Mouse (Mus musculus) stomach, postnatal 0 days (tissue): ENCODE measurements at regions not wholly inside any gene's neighbourhood (a gene's known extent, or its start where the extent isn't known, plus 50 kb on each side); places are given as distances from the start of the nearest gene placed in this dataset.
A peak's percentile ranks its signal among the peaks of the same experiment; 100 is the strongest.

ENCODE experiments used
- ATAC-seq: fragments of 200-750 bp; cut with Nextera tagmentation; 2 replicates; pipeline ENCODE4 v1.8.0; 2017; ENCODE audit not compliant: low FRiP score, low TSS enrichment
- DNase-seq: peaks from one replicate; pipeline ENCODE4 v3.0.0-alpha.2; 2016; ENCODE audit warnings: low spot score
- H3K27ac ChIP-seq: fragments of 300-500 bp; sonication (generic); replicated peaks from 2 replicates; pipeline ENCODE4 v1.5.1; 2014; ENCODE audit warnings: mild to moderate bottlenecking, control low read depth
- H3K27me3 ChIP-seq: fragments of 300-500 bp; sonication (generic); 2 replicates; pipeline ENCODE4 v1.6.1; 2014; ENCODE audit warnings: low read length; ENCODE audit not compliant: control insufficient read depth, insufficient read depth
- H3K36me3 ChIP-seq: fragments of 300-500 bp; sonication (generic); 2 replicates; pipeline ENCODE4 v1.6.1; 2014; ENCODE audit warnings: low read length, mixed read lengths; ENCODE audit not compliant: control insufficient read depth, insufficient read depth
- H3K4me1 ChIP-seq: fragments of 300-500 bp; sonication (generic); replicated peaks from 2 replicates; pipeline ENCODE4 v1.6.1; 2014; ENCODE audit warnings: antibody characterized with exemption; ENCODE audit not compliant: control insufficient read depth, insufficient read depth
- H3K4me2 ChIP-seq: fragments of 300-500 bp; sonication (generic); replicated peaks from 2 replicates; pipeline ENCODE4 v1.6.1; 2014; ENCODE audit warnings: low read depth, mild to moderate bottlenecking, control low read depth, moderate library complexity
- H3K4me3 ChIP-seq: fragments of 300-500 bp; sonication (generic); 2 replicates; pipeline ENCODE4 v1.5.1; 2014; ENCODE audit warnings: low read depth, low read length, control low read depth
- H3K9ac ChIP-seq: fragments of 300-500 bp; sonication (generic); 2 replicates; pipeline ENCODE4 v1.6.1; 2014; ENCODE audit warnings: mild to moderate bottlenecking, low read length, control low read depth, mixed read lengths
- H3K9me3 ChIP-seq: fragments of 300-500 bp; sonication (generic); 2 replicates; pipeline ENCODE4 v1.6.1; 2016; ENCODE audit warnings: low read length; ENCODE audit not compliant: control insufficient read depth
- CTCF ChIP-seq: IDR thresholded peaks from 2 replicates; pipeline ENCODE4 v1.5.1; 2016; ENCODE audit warnings: antibody characterized with exemption, low read depth, mild to moderate bottlenecking, moderate library complexity
- EP300 ChIP-seq: optimal IDR thresholded peaks from 2 replicates; pipeline ENCODE3; 2016; ENCODE audit warnings: antibody characterized with exemption
- WGBS: fragments of 180-500 bp; shearing (Covaris S2); extraction: QIAGEN DNeasy Blood & Tissue Kit; methylation state at CpG from one replicate; pipeline ENCODE4 v1.1.7; 2014; 5-methylcytosine and 5-hydroxymethylcytosine counted together

- 47% methylated on average over 5 of the region's 5 CpGs for WGBS
- no peak for ATAC-seq
- H3K27ac ChIP-seq, result no peak overlapping the region
Measured at GRCm38 (mm10) chr7:129805340-129805739, 213.7 kb downstream of the Wdr11 start.

GRCm38 (mm10) chr7:129810141-129810540, 218.5 kb downstream of the Wdr11 start:
- no peaks in the 10 kb centered on the region for H3K27me3 ChIP-seq
- no peak for TF ChIP-seq CTCF
- TF ChIP-seq EP300, result no peak
- H3K4me2 ChIP-seq, result no peak overlapping the region
- no peaks in the 10 kb centered on the region for H3K36me3 ChIP-seq
- no peaks in the 10 kb centered on the region for H3K4me1 ChIP-seq
- no peak for DNase-seq
- H3K27ac ChIP-seq, result peak overlapping the region; percentile 53; the same call in 1 of the 2 replicates
- WGBS, result 25% methylated on average over 9 of the region's 9 CpGs
- no peak overlapping the region for H3K9ac ChIP-seq
- H3K4me3 ChIP-seq, result no peak overlapping the region
- H3K9me3 ChIP-seq, result no peaks in the 10 kb centered on the region
- ATAC-seq, result no peak

More at GRCm38 (mm10) chr7:129805340-129805739, 213.7 kb downstream of the Wdr11 start:
- H3K9ac ChIP-seq, result no peak overlapping the region
- H3K36me3 ChIP-seq, result no peaks in the 10 kb centered on the region
- no peaks in the 10 kb centered on the region for H3K9me3 ChIP-seq
- H3K4me1 ChIP-seq, result no peaks in the 10 kb centered on the region; the same call in 1 of the 2 replicates
- TF ChIP-seq EP300 (no peak), CTCF (no peak)
- no peaks in the 10 kb centered on the region for H3K27me3 ChIP-seq
- no peak for DNase-seq
- H3K4me2 ChIP-seq, result no peak overlapping the region
- H3K4me3 ChIP-seq, result no peak overlapping the region

DNA sequence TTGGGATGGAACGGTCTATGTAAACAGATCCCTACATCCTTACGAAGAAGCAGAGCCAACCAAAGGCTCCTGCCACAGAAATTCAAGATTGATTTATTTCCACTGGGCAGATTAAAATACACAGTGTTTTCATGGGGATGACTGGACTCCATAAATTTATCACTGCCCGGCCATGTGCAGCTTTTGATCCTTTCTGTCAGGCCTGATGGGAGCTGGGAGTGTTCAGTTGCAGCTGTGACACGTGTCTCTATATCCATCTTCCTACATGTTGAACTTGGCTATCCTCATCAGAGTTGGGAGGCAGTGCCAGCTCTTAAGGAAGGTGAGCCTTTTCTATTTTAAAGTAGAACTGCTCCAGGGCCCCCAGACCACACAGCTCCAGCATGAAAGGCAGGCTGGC, 218.9 kb downstream of the Wdr11 start:
- no peak for TF ChIP-seq EP300
- Histone ChIP-seq H3K36me3 (no peaks in the 10 kb centered on the region), H3K4me3 (no peak overlapping the region), H3K9ac (no peak overlapping the region), H3K4me1 (no peaks in the 10 kb centered on the region), H3K9me3 (no peaks in the 10 kb centered on the region), H3K27ac (peak overlapping the region; percentile 66; the same call in 1 of the 2 replicates), H3K27me3 (no peaks in the 10 kb centered on the region), H3K4me2 (no peak overlapping the region)
- no peak for DNase-seq
- no peak for ATAC-seq
- WGBS, result 51% methylated on average over 4 of the region's 4 CpGs

DNA sequence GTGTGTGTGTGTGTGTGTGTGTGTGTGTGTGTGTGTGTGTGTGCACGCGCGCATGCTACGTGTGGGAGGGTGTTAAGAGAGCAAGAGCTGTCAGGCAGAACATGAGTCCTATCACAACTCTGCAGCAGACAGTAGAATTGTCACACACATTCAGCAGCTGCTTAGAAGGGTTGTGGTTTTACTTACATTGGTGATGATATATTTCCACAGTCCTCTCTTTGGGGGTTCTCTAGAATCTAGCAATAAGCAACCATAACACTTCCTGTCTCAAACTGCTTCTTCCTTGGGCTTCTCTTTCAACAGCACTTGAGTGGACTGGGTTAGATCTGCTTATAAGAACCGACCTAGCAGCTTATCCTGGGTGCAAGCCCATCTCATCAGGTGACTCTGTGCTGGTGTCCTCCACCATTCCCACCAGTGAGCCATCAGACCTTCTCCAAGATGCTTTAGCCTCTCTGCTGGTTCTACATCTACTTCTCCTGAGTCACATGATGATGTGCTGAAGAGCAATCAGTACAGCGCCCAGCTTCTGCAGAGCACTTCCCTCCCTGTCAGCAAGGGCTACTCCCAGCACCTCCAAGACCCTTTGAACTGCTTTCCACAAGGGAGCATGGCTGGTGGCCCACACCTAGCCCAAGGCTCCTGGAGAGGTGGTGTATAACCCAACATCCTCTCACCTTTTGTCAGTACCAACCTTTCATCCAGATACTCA, 222.6 kb downstream of the Wdr11 start:
- Histone ChIP-seq H3K27me3 (no peaks in the 10 kb centered on the region), H3K9ac (no peak overlapping the region), H3K9me3 (no peaks in the 10 kb centered on the region), H3K4me3 (no peak overlapping the region), H3K36me3 (no peaks in the 10 kb centered on the region), H3K27ac (no peak overlapping the region), H3K4me1 (no peaks in the 10 kb centered on the region), H3K4me2 (no peak overlapping the region)
- TF ChIP-seq EP300 (no peak), CTCF (no peak)
- DNase-seq, result no peak
- 90% methylated on average over 6 of the region's 6 CpGs for whole genome bisulfite sequencing
- no peak for ATAC-seq

GRCm38 (mm10) chr7:129818833-129819232, 227.2 kb downstream of the Wdr11 start:
- 82% methylated on average over 2 of the region's 2 CpGs for WGBS
- no peak overlapping the region for H3K4me3 ChIP-seq
- no peaks in the 10 kb centered on the region for H3K4me1 ChIP-seq
- H3K27ac ChIP-seq, result no peak overlapping the region
- no peaks in the 10 kb centered on the region for H3K27me3 ChIP-seq
- no peak overlapping the region for H3K4me2 ChIP-seq
- TF ChIP-seq EP300, result no peak
- TF ChIP-seq CTCF, result no peak
- ATAC-seq, result no peak
- H3K36me3 ChIP-seq, result no peaks in the 10 kb centered on the region
- H3K9me3 ChIP-seq, result no peaks in the 10 kb centered on the region
- no peak overlapping the region for H3K9ac ChIP-seq
- no peak for DNase-seq

DNA sequence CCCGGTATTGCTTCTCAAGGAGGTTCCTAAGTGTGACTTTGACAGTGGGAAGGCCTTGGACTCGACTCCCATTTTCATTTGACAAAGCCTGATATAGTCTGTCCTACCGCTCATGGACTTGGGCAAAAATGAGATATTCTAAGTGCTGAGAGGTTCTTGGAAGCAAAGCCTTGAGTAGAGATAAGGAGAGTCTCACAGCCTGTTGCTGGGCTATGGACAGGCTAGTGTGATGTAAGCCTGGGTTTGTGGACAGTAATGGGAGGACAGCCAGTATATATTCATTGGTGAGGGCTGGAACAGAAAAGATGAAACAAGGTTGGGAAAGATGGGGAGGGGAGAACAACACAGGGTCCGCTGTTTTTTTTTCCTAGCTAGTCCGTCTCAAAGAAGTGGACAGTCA, 228.0 kb downstream of the Wdr11 start:
- Histone ChIP-seq H3K4me3 (no peak overlapping the region), H3K36me3 (no peaks in the 10 kb centered on the region), H3K27me3 (no peaks in the 10 kb centered on the region), H3K27ac (no peak overlapping the region), H3K9ac (no peak overlapping the region), H3K4me2 (no peak overlapping the region), H3K4me1 (no peaks in the 10 kb centered on the region), H3K9me3 (no peaks in the 10 kb centered on the region)
- no peak for ATAC-seq
- no peak for TF ChIP-seq CTCF
- TF ChIP-seq EP300, result no peak
- 85% methylated on average over 5 of the region's 5 CpGs for WGBS
- no peak for DNase-seq
